Mouse (Mus musculus) embryonic fibroblast, embryonic 13.5 days (primary cell): ENCODE results near the gene Napsa.

Source experiments
- CTCF ChIP-seq: IDR thresholded peaks from 2 replicates; pipeline ENCODE4 v1.5.1; 2011; ENCODE audit warnings: mild to moderate bottlenecking, control low read depth, low read length, moderate library complexity, borderline replicate concordance; ENCODE audit not compliant: insufficient read depth
- POLR2A ChIP-seq: IDR thresholded peaks from 2 replicates; pipeline ENCODE4 v1.6.1; 2011; ENCODE audit warnings: low read depth, mild to moderate bottlenecking, control low read depth, low read length, moderate library complexity

GRCm38 (mm10) chr7:44581637-44582036 is 9.5 kb downstream of the Napsa start:
- TF ChIP-seq POLR2A (no peak), CTCF (no peak)
